ENCODE assay signal across 15 mouse cellular contexts in the genomic region with DNA sequence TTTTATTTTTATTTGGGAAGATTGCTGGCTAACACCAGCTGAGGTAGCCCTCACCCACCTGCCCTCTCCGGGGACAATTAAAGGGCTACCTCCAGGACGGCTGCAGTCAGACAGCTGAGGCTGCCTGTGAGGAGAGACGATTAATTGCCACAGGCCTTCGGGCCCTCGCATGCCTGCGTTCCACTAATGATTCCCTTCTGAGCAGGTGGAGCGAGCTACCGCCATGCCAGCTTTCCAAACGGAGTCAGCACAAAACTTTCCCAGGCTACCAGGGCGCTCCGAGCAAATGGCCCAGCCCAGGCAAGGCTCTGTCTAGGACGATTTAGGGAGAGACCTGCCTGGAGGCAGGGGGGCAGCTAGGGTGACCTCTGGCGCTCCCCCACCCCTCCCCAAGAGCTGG. TPM values are rescaled to one million over a fixed set of nuclear protein-coding genes. Genes with fewer than 3 reads are reported as not detected.
DNase-seq lines count a peak whose midpoint lies in the region; ATAC-seq lines count a peak whose summit lies in the region.
"Had no signal": no experiment of that assay in that cellular context is flagged by ENCODE, and none has a peak within 500 bp of the region (broad histone marks: within the 10 kb centered on the region; RNA-seq: fewer than 3 reads in every experiment).

No protein-coding gene starts in this region.

- H3K27me3 ChIP-seq in kidney, embryonic 15.5 days = no peaks in the 10 kb centered on the region
- peaks cover 15% of the 10 kb centered on the region; the same call in 1 of the 2 replicates for H3K27me3 ChIP-seq in hindbrain, embryonic 10.5 days (ENCODE audit: insufficient read depth, poor library complexity, severe bottlenecking)
- H3K27me3 ChIP-seq in midbrain, embryonic 10.5 days (ENCODE audit: low read depth, poor library complexity, severe bottlenecking) = no peaks in the 10 kb centered on the region; the same call in 1 of the 2 replicates
- H3K27me3 ChIP-seq in heart, embryonic 12.5 days (replicated peaks) = no peaks in the 10 kb centered on the region
- H3K27me3 ChIP-seq: embryonic facial prominence, embryonic 15.5 days had no signal

- no peak; the same call in 1 of the 2 replicates for ATAC-seq in kidney, embryonic 15.5 days (replicated peaks; ENCODE audit: low FRiP score)
- no peak for ATAC-seq in heart, embryonic 12.5 days (ENCODE audit: insufficient number of reproducible peaks, low FRiP score)

- H3K4me2 ChIP-seq in kidney, embryonic 15.5 days = no peak overlapping the region
- H3K4me2 ChIP-seq in heart, embryonic 12.5 days = no peak overlapping the region
- H3K4me2 ChIP-seq: embryonic facial prominence, embryonic 15.5 days had no signal

- H3K9me3 ChIP-seq in kidney, embryonic 15.5 days (replicated peaks) = no peaks in the 10 kb centered on the region
- no peaks in the 10 kb centered on the region for H3K9me3 ChIP-seq in hindbrain, embryonic 10.5 days
- no peaks in the 10 kb centered on the region for H3K9me3 ChIP-seq in midbrain, embryonic 10.5 days (replicated peaks)
- no peaks in the 10 kb centered on the region for H3K9me3 ChIP-seq in heart, embryonic 12.5 days (replicated peaks)
- H3K9me3 ChIP-seq: embryonic facial prominence, embryonic 15.5 days had no signal

- DNase-seq in kidney, postnatal 4 days = peak; percentile 13 to 43
- peak; percentile 28 for DNase-seq in hindbrain, embryonic 10.5 days (ENCODE audit: low spot score)
- no peak for DNase-seq in midbrain, embryonic 10.5 days (ENCODE audit: low spot score)
- peak; percentile 77 for DNase-seq in retina, postnatal 1 day
- no peak for DNase-seq in ovary, postnatal 10 days (ENCODE audit: low spot score)
- DNase-seq in lung, postnatal 25 days (ENCODE audit: low spot score) = no peak
- DNase-seq: adrenal gland, adult 8-10 months; cerebellum, adult 18-20 months; gastrocnemius, postnatal 14 days; kidney, adult 18-20 months had no signal

- H3K9ac ChIP-seq in kidney, embryonic 15.5 days = no peak overlapping the region
- no peak overlapping the region for H3K9ac ChIP-seq in heart, embryonic 12.5 days
- H3K9ac ChIP-seq: embryonic facial prominence, embryonic 15.5 days; liver, embryonic 14.5 days had no signal

- no peaks in the 10 kb centered on the region for H3K36me3 ChIP-seq in kidney, embryonic 15.5 days
- H3K36me3 ChIP-seq in hindbrain, embryonic 10.5 days = no peaks in the 10 kb centered on the region
- H3K36me3 ChIP-seq in midbrain, embryonic 10.5 days = no peaks in the 10 kb centered on the region
- H3K36me3 ChIP-seq in heart, embryonic 12.5 days = no peaks in the 10 kb centered on the region
- H3K36me3 ChIP-seq: embryonic facial prominence, embryonic 15.5 days had no signal

- WGBS in kidney, embryonic 15.5 days = 40% methylated on average over 13 of the region's 13 CpGs
- 56% methylated on average over 13 of the region's 13 CpGs for WGBS in hindbrain, embryonic 10.5 days
- WGBS in midbrain, embryonic 10.5 days = 76% methylated on average over 13 of the region's 13 CpGs
- 82% methylated on average over 13 of the region's 13 CpGs for WGBS in heart, embryonic 12.5 days

- no peak overlapping the region for H3K4me3 ChIP-seq in kidney, embryonic 15.5 days (replicated peaks)
- H3K4me3 ChIP-seq in hindbrain, embryonic 10.5 days = no peak overlapping the region
- H3K4me3 ChIP-seq in midbrain, embryonic 10.5 days = no peak overlapping the region
- no peak overlapping the region for H3K4me3 ChIP-seq in heart, embryonic 12.5 days
- H3K4me3 ChIP-seq: embryonic facial prominence, embryonic 15.5 days had no signal

- H3K27ac ChIP-seq in kidney, embryonic 15.5 days = no peak overlapping the region
- peak overlapping the region; percentile 75 for H3K27ac ChIP-seq in hindbrain, embryonic 10.5 days
- H3K27ac ChIP-seq in midbrain, embryonic 10.5 days (replicated peaks) = peak overlapping the region; percentile 69
- no peak overlapping the region for H3K27ac ChIP-seq in heart, embryonic 12.5 days (ENCODE audit: poor library complexity, severe bottlenecking)
- H3K27ac ChIP-seq: embryonic facial prominence, embryonic 15.5 days; left cerebral cortex, adult 2 months; liver, embryonic 14.5 days had no signal

- peaks cover 9% of the 10 kb centered on the region; the same call in 1 of the 2 replicates for H3K4me1 ChIP-seq in kidney, embryonic 15.5 days
- H3K4me1 ChIP-seq in hindbrain, embryonic 10.5 days (replicated peaks) = peaks cover 28% of the 10 kb centered on the region
- H3K4me1 ChIP-seq in midbrain, embryonic 10.5 days = peaks cover 25% of the 10 kb centered on the region
- no peaks in the 10 kb centered on the region for H3K4me1 ChIP-seq in heart, embryonic 12.5 days (replicated peaks)
- H3K4me1 ChIP-seq: embryonic facial prominence, embryonic 15.5 days had no signal

RNA-seq across cellular contexts. Expression of gene Aktip, which starts 28.2 kb away (rescaled TPM):
- polyA plus RNA-seq in kidney, embryonic 15.5 days (2015; fragmentation: Nextera tagmentation; extraction: Ambion mirVana) = 69.9 and 75.2 TPM in 2 replicates
- polyA plus RNA-seq in hindbrain, embryonic 10.5 days (2016; fragmentation: Nextera tagmentation; extraction: Ambion mirVana) = 72.3 and 82.4 TPM in 2 replicates
- 79.2 and 92.9 TPM in 2 replicates for polyA plus RNA-seq in midbrain, embryonic 10.5 days (2016; fragmentation: Nextera tagmentation; extraction: Ambion mirVana)
- polyA plus RNA-seq in heart, embryonic 12.5 days (2016; fragmentation: Nextera tagmentation; extraction: Ambion mirVana) = 40.2 and 42.0 TPM in 2 replicates

Comparison
In these comparisons a context has a peak if more than half of its experiments do, and no peak if none do; other contexts are left out.
1. DNase-seq: peak in kidney, postnatal 4 days (2 of 2), hindbrain, embryonic 10.5 days (single experiment) and retina, postnatal 1 day (single experiment); none in midbrain, embryonic 10.5 days (single experiment), ovary, postnatal 10 days (single experiment) and lung, postnatal 25 days (single experiment).
2. H3K27ac ChIP-seq: peak in hindbrain, embryonic 10.5 days (single experiment) and midbrain, embryonic 10.5 days (single experiment); none in kidney, embryonic 15.5 days (single experiment) and heart, embryonic 12.5 days (single experiment).